Mouse (Mus musculus) kidney, adult 10 weeks (tissue): ENCODE data around the gene Rab28. TPM values are rescaled to one million over a fixed set of nuclear protein-coding genes. Genes with fewer than 3 reads are reported as not detected.

Experiments
- polyA plus RNA-seq: library from polyadenylated mRNA; stranded (reverse); fragments of 350-450 nt; fragmentation: Illumina TruSeq; extraction: RNeasy Lipid Tissue Mini Kit (QIAGEN cat#74804); gene quantifications from one replicate; pipeline ENCODE4 v1.2.3, GENCODE M21; 2014; ENCODE audit warnings: low read depth, low replicate concordance

The Rab28 gene
- 104 TPM for polyA plus RNA-seq

GRCm38 (mm10) chr5:41708051-41708630 is at the start of gene Rab28:
TSS of gene Rab28 (minus strand) at chr5:41708157.

Other genes starting within 250 kb of the Rab28 start
- not detected for gene Nkx3-2, start 56.3 kb upstream of the Rab28 start, polyA plus RNA-seq
- 26.0 TPM for gene Bod1l, start 136.2 kb upstream of the Rab28 start, polyA plus RNA-seq